Mouse (Mus musculus): ENCODE results near the gene Phb. TPM values are rescaled to one million over a fixed set of nuclear protein-coding genes. Genes with fewer than 3 reads are reported as not detected.

Phb gene
- total and polyA plus RNA-seq, 2 experiments from 2014 or later = 432 to 446 TPM

GRCm38 (mm10) chr11:95700778-95701739 lies 34.3 kb downstream of the Phb start:
- no peaks in the 10 kb centered on the region for H3K27me3 ChIP-seq (ENCODE audit: control insufficient read depth, insufficient read depth, low read length)
- H3K9me3 ChIP-seq (replicated peaks; ENCODE audit: control insufficient read depth, low read length) = no peaks in the 10 kb centered on the region
- ATAC-seq (ENCODE audit: insufficient read depth, low read depth) = no peak
- no peak for DNase-seq (ENCODE audit: low spot score)
- H3K4me2 ChIP-seq (ENCODE audit: low read depth, low read length) = no peak overlapping the region
- WGBS = 80% methylated on average over 13 of the region's 13 CpGs
- H3K27ac ChIP-seq (ENCODE audit: low read depth) = no peak overlapping the region
- no peaks in the 10 kb centered on the region for H3K4me1 ChIP-seq (ENCODE audit: control insufficient read depth, insufficient read depth)
- no peak overlapping the region for H3K9ac ChIP-seq (replicated peaks; ENCODE audit: low read depth, low read length)
- no peaks in the 10 kb centered on the region for H3K36me3 ChIP-seq (replicated peaks; ENCODE audit: control insufficient read depth, insufficient read depth, low read length)
- TF ChIP-seq CTCF (IDR thresholded peaks at IDR 0.05; ENCODE audit: low read depth) (no peak), EP300 (IDR thresholded peaks at IDR 0.05; ENCODE audit: low read depth) (no peak)
- no peak overlapping the region for H3K4me3 ChIP-seq (ENCODE audit: low read depth, low read length)

DNA sequence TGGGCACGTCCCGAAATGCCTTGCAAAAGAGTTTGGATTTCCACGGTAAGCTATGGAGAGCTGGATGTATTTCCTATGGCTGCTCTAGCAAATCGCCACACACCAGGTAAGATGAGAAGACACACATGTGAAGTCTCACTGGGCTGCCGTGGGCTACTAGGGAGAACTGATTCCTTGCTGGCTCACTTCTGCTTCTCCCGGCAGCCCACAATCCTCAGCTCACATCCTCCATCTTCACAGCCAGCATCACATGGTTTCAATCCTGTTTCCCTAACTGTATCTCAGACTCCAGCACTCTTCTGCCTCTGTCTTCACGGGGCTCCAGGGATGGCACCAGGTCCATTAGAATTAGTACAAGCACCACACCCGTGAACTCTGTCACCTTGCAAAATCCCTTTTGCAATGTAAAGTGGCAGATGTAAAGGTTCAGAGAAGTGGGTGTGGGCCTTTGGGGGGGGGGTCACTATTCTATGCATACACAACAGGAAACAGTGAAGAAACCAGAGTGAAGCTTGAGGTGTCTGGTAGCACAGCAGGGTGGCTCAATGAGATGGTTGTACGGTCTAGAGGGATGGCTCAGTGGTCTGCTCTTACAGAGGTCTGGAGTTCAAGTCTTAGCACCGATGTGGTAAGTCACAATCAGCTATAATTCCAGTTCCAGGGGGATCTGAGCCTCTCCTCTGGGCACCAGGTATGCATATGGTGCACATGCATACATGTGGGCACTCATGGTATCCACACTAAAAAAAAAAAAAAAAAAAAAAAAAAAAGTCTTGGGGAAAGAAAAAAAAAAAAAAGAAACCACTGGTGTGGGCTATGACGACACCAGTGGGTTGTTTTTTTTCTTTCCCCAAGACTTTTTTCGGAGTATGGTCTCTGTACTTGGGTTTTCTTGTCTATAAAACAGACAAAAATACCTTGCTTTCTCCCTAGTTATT lies 37.5 kb downstream of the Phb start:
- no peak overlapping the region for H3K4me3 ChIP-seq (ENCODE audit: low read depth, low read length)
- TF ChIP-seq EP300 (IDR thresholded peaks at IDR 0.05; ENCODE audit: low read depth) (no peak), CTCF (IDR thresholded peaks at IDR 0.05; ENCODE audit: low read depth) (no peak)
- no peaks in the 10 kb centered on the region for H3K9me3 ChIP-seq (replicated peaks; ENCODE audit: control insufficient read depth, low read length)
- no peaks in the 10 kb centered on the region for H3K27me3 ChIP-seq (ENCODE audit: control insufficient read depth, insufficient read depth, low read length)
- H3K9ac ChIP-seq (replicated peaks; ENCODE audit: low read depth, low read length) = no peak overlapping the region
- no peaks in the 10 kb centered on the region for H3K4me1 ChIP-seq (ENCODE audit: control insufficient read depth, insufficient read depth)
- DNase-seq (ENCODE audit: low spot score) (no peak), ATAC-seq (ENCODE audit: insufficient read depth, low read depth) (no peak)
- H3K4me2 ChIP-seq (ENCODE audit: low read depth, low read length) = no peak overlapping the region
- no peaks in the 10 kb centered on the region for H3K36me3 ChIP-seq (replicated peaks; ENCODE audit: control insufficient read depth, insufficient read depth, low read length)
- WGBS = 77% methylated on average over 12 of the region's 12 CpGs
- H3K27ac ChIP-seq (ENCODE audit: low read depth) = no peak overlapping the region

- no peak overlapping the region for H3K9ac ChIP-seq (replicated peaks; ENCODE audit: low read depth, low read length)
- DNase-seq (ENCODE audit: low spot score) = no peak
- WGBS = 45% methylated on average over 4 of the region's 4 CpGs
- H3K27me3 ChIP-seq (ENCODE audit: control insufficient read depth, insufficient read depth, low read length) = no peaks in the 10 kb centered on the region
- H3K4me2 ChIP-seq (ENCODE audit: low read depth, low read length) = no peak overlapping the region
- no peaks in the 10 kb centered on the region for H3K4me1 ChIP-seq (ENCODE audit: control insufficient read depth, insufficient read depth)
- no peak for ATAC-seq (ENCODE audit: insufficient read depth, low read depth)
- TF ChIP-seq EP300 (IDR thresholded peaks at IDR 0.05; ENCODE audit: low read depth) = no peak
- no peak for TF ChIP-seq CTCF (IDR thresholded peaks at IDR 0.05; ENCODE audit: low read depth)
- no peak overlapping the region for H3K4me3 ChIP-seq (ENCODE audit: low read depth, low read length)
- H3K9me3 ChIP-seq (replicated peaks; ENCODE audit: control insufficient read depth, low read length) = no peaks in the 10 kb centered on the region
- H3K36me3 ChIP-seq (replicated peaks; ENCODE audit: control insufficient read depth, insufficient read depth, low read length) = no peaks in the 10 kb centered on the region
- no peak overlapping the region for H3K27ac ChIP-seq (ENCODE audit: low read depth)
These were observed 38.2 kb downstream of the Phb start for GRCm38 (mm10) chr11:95704970-95705330.

DNA sequence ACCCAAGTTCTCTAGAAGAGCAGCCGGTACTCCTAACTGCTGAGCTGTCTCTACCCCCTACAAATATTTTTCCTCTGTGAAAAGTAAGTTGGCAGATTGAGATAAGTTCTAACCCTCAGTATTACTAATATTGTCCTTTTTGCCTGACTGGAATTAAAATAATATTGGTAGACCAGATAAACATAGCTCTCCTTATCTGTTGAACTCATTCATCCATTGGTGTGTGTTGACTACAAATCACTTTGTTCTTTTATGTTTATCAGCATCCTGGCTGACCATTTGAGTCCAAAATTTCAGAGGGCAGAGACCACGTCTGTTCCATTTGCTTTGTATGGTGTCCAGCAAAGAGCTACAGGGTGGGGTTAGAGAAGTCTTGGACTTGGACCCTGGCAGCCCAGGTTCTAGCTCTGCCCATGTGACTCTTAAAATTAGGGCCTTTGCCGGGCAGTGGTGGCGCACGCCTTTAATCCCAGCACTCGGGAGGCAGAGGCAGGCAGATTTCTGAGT lies 42.8 kb downstream of the Phb start:
- DNase-seq (ENCODE audit: low spot score) (no peak), ATAC-seq (ENCODE audit: insufficient read depth, low read depth) (no peak)
- peaks cover 10% of the 10 kb centered on the region for H3K4me1 ChIP-seq (ENCODE audit: control insufficient read depth, insufficient read depth)
- H3K9me3 ChIP-seq (replicated peaks; ENCODE audit: control insufficient read depth, low read length) = no peaks in the 10 kb centered on the region
- no peaks in the 10 kb centered on the region for H3K27me3 ChIP-seq (ENCODE audit: control insufficient read depth, insufficient read depth, low read length)
- H3K4me3 ChIP-seq (ENCODE audit: low read depth, low read length) = no peak overlapping the region
- H3K4me2 ChIP-seq (ENCODE audit: low read depth, low read length) = no peak overlapping the region
- H3K27ac ChIP-seq (ENCODE audit: low read depth) = no peak overlapping the region
- TF ChIP-seq EP300 (IDR thresholded peaks at IDR 0.05; ENCODE audit: low read depth) (no peak), CTCF (IDR thresholded peaks at IDR 0.05; ENCODE audit: low read depth) (no peak)
- H3K36me3 ChIP-seq (replicated peaks; ENCODE audit: control insufficient read depth, insufficient read depth, low read length) = no peaks in the 10 kb centered on the region
- WGBS = 86% methylated on average over 6 of the region's 6 CpGs
- no peak overlapping the region for H3K9ac ChIP-seq (replicated peaks; ENCODE audit: low read depth, low read length)

- Histone ChIP-seq H3K27me3 (ENCODE audit: control insufficient read depth, insufficient read depth, low read length) (no peaks in the 10 kb centered on the region), H3K4me2 (ENCODE audit: low read depth, low read length) (no peak overlapping the region), H3K27ac (ENCODE audit: low read depth) (no peak overlapping the region), H3K9ac (replicated peaks; ENCODE audit: low read depth, low read length) (no peak overlapping the region), H3K36me3 (replicated peaks; ENCODE audit: control insufficient read depth, insufficient read depth, low read length) (no peaks in the 10 kb centered on the region), H3K4me3 (ENCODE audit: low read depth, low read length) (no peak overlapping the region), H3K4me1 (ENCODE audit: control insufficient read depth, insufficient read depth) (peaks cover 15% of the 10 kb centered on the region), H3K9me3 (replicated peaks; ENCODE audit: control insufficient read depth, low read length) (no peaks in the 10 kb centered on the region)
- WGBS = 76% methylated on average over 7 of the region's 7 CpGs
- DNase-seq (ENCODE audit: low spot score) = no peak
- TF ChIP-seq CTCF (IDR thresholded peaks at IDR 0.05; ENCODE audit: low read depth) (no peak), EP300 (IDR thresholded peaks at IDR 0.05; ENCODE audit: low read depth) (no peak)
- ATAC-seq (ENCODE audit: insufficient read depth, low read depth) = no peak
These were observed 43.7 kb downstream of the Phb start for GRCm38 (mm10) chr11:95710478-95710877.
